In genomic region chr12:80692269-80692972, GRCm38 (mm10) we compare ENCODE assay signal across 9 mouse cellular contexts. TPM values are rescaled to one million over a fixed set of nuclear protein-coding genes. Genes with fewer than 3 reads are reported as not detected.
DNase-seq lines count a peak whose midpoint lies in the region; ATAC-seq and TF ChIP-seq lines count a peak whose summit lies in the region.
"Had no signal": no experiment of that assay in that cellular context is flagged by ENCODE, and none has a peak within 500 bp of the region (broad histone marks: within the 10 kb centered on the region; RNA-seq: fewer than 3 reads in every experiment).

Gene Plekhd1 (plus strand): TSS chr12:80692591.

- ATAC-seq in heart, embryonic 16.5 days (replicated peaks; ENCODE audit: extremely low read depth, insufficient read depth, low FRiP score), result 0 out of 2 replicates have a peak, but pooled peaks have one; percentile 34
- ATAC-seq in lung, embryonic 14.5 days (ENCODE audit: insufficient read depth), result peak; percentile 78

- peak within 1 kb of the TSS; percentile 63 for H3K4me2 ChIP-seq in heart, embryonic 16.5 days (ENCODE audit: low read depth, low read length)
- peak within 1 kb of the TSS; percentile 72 for H3K4me2 ChIP-seq in lung, embryonic 14.5 days

- peak within 1 kb of the TSS; percentile 57 for H3K4me3 ChIP-seq in embryonic facial prominence, embryonic 10.5 days
- H3K4me3 ChIP-seq in heart, embryonic 16.5 days (ENCODE audit: low read length), result peak within 1 kb of the TSS; percentile 43
- H3K4me3 ChIP-seq in lung, embryonic 14.5 days (ENCODE audit: low read depth, low read length), result peak within 1 kb of the TSS; percentile 41

- intact Hi-C loops in left cerebral cortex, postnatal 36 days (cut with DNase I), result no loop called here

- peaks cover 57% of the 10 kb centered on the region for H3K4me1 ChIP-seq in embryonic facial prominence, embryonic 10.5 days
- peaks cover 13% of the 10 kb centered on the region for H3K4me1 ChIP-seq in heart, embryonic 16.5 days (ENCODE audit: control insufficient read depth, insufficient read depth, low read length)
- H3K4me1 ChIP-seq in lung, embryonic 14.5 days (ENCODE audit: insufficient read depth), result peaks cover 6% of the 10 kb centered on the region; the same call in 1 of the 2 replicates

- no peaks in the 10 kb centered on the region for H3K36me3 ChIP-seq in embryonic facial prominence, embryonic 10.5 days (replicated peaks)
- no peaks in the 10 kb centered on the region for H3K36me3 ChIP-seq in heart, embryonic 16.5 days (ENCODE audit: control insufficient read depth, insufficient read depth)
- no peaks in the 10 kb centered on the region for H3K36me3 ChIP-seq in lung, embryonic 14.5 days (ENCODE audit: insufficient read depth)
- H3K36me3 ChIP-seq: G1E had no signal

- DNase-seq in left cerebral cortex, adult 11 months (ENCODE audit: low spot score), result peak; percentile 30
- DNase-seq in left cerebral cortex, postnatal 36 days (ENCODE audit: low spot score in 2 of 2), result no peak
- DNase-seq in embryonic facial prominence, embryonic 10.5 days (ENCODE audit: low spot score), result peak; percentile 71
- DNase-seq in kidney, postnatal 14 days, result peak; percentile 80
- peak; percentile 66 for DNase-seq in lung, embryonic 14.5 days
- peak; percentile 75 for DNase-seq in ovary, postnatal 36 days (ENCODE audit: low spot score)
- no peak for DNase-seq in spleen, adult 12 weeks (ENCODE audit: low spot score)

- H3K27me3 ChIP-seq in embryonic facial prominence, embryonic 10.5 days (replicated peaks; ENCODE audit: low read depth, poor library complexity, severe bottlenecking), result peaks cover 70% of the 10 kb centered on the region
- H3K27me3 ChIP-seq in heart, embryonic 16.5 days (ENCODE audit: control insufficient read depth, insufficient read depth, low read length), result peaks cover 26% of the 10 kb centered on the region
- peaks cover 37% of the 10 kb centered on the region for H3K27me3 ChIP-seq in lung, embryonic 14.5 days (ENCODE audit: insufficient read depth, low read length)

- no peak for TF ChIP-seq CTCF in lung, embryonic 14.5 days (IDR thresholded peaks at IDR 0.05; ENCODE audit: low read depth)

- peak within 1 kb of the TSS; percentile 40; the same call in 1 of the 2 replicates for H3K27ac ChIP-seq in embryonic facial prominence, embryonic 10.5 days (replicated peaks)
- no peak within 1 kb of the TSS for H3K27ac ChIP-seq in heart, embryonic 16.5 days (ENCODE audit: low read length)
- H3K27ac ChIP-seq in lung, embryonic 14.5 days (ENCODE audit: low read depth), result no peak within 1 kb of the TSS

- 1% methylated on average over 52 of the region's 52 CpGs for WGBS in embryonic facial prominence, embryonic 10.5 days
- WGBS in heart, embryonic 16.5 days, result 2% methylated on average over 52 of the region's 52 CpGs
- 1% methylated on average over 42 of the region's 52 CpGs for WGBS in lung, embryonic 14.5 days

- peak within 1 kb of the TSS; percentile 5; the same call in 1 of the 2 replicates for H3K9ac ChIP-seq in heart, embryonic 16.5 days (ENCODE audit: low read length)
- H3K9ac ChIP-seq in lung, embryonic 14.5 days, result peak within 1 kb of the TSS; percentile 51

- H3K9me3 ChIP-seq in embryonic facial prominence, embryonic 10.5 days, result no peaks in the 10 kb centered on the region
- H3K9me3 ChIP-seq in heart, embryonic 16.5 days (replicated peaks; ENCODE audit: control insufficient read depth, low read length), result no peaks in the 10 kb centered on the region
- H3K9me3 ChIP-seq in lung, embryonic 14.5 days (ENCODE audit: low read depth, low read length), result no peaks in the 10 kb centered on the region
- H3K9me3 ChIP-seq: G1E had no signal

RNA-seq across cellular contexts. Expression of gene Plekhd1, which starts in this region (rescaled TPM):
- 1 to 10 TPM; 2.1 to 2.8 TPM for total RNA-seq in left cerebral cortex, postnatal 36 days (2021)
- 0.40 and 0.59 TPM in 2 replicates for polyA plus RNA-seq in embryonic facial prominence, embryonic 10.5 days (2016; fragmentation: Nextera tagmentation; extraction: Ambion mirVana)
- polyA plus RNA-seq in heart, embryonic 16.5 days (2015; fragmentation: Nextera tagmentation; extraction: Ambion mirVana), result 0.28 and 0.65 TPM in 2 replicates
- polyA plus RNA-seq in lung, embryonic 14.5 days (2014; fragmentation: Nextera tagmentation; extraction: Ambion mirVana), result 2.7 and 4.6 TPM in 2 replicates
- polyA plus RNA-seq: G1E had no signal

Comparison
In these comparisons a context has a peak if more than half of its experiments do, and no peak if none do; other contexts are left out.
1. DNase-seq: peak in left cerebral cortex, adult 11 months (single experiment), kidney, postnatal 14 days (single experiment), lung, embryonic 14.5 days (single experiment) and ovary, postnatal 36 days (single experiment); none in left cerebral cortex, postnatal 36 days (0 of 2) and spleen, adult 12 weeks (single experiment).
2. Peak in DNase-seq, H3K4me3 ChIP-seq and H3K27ac ChIP-seq in embryonic facial prominence, embryonic 10.5 days; RNA of the gene not detected or under 1 TPM.
3. Peak in ATAC-seq, H3K4me3 ChIP-seq, H3K9ac ChIP-seq and H3K4me2 ChIP-seq in heart, embryonic 16.5 days; RNA of the gene not detected or under 1 TPM.
4. Peak in every context shown above with its lines, with median percentiles within 50 percentile points of each other: H3K4me3 ChIP-seq.